Mouse (Mus musculus) adrenal gland, postnatal 36 days (tissue): ENCODE measurements around the gene Pparg. TPM values are rescaled to one million over a fixed set of nuclear protein-coding genes. Genes with fewer than 3 reads are reported as not detected.

Experiments
- DNase-seq, 2 experiments: peaks; one replicate each; pipeline ENCODE4 v3.0.0; 2021; ENCODE audit warnings: mixed read lengths in 1 of 2
- total RNA-seq, 2 experiments: library from RNA; stranded (reverse); gene quantifications; 2 replicates each; pipeline ENCODE4 v1.2.3; 2021

The Pparg gene
- total RNA-seq, 2 experiments from 2014 or later, result 50.4 to 65.3 TPM

DNA sequence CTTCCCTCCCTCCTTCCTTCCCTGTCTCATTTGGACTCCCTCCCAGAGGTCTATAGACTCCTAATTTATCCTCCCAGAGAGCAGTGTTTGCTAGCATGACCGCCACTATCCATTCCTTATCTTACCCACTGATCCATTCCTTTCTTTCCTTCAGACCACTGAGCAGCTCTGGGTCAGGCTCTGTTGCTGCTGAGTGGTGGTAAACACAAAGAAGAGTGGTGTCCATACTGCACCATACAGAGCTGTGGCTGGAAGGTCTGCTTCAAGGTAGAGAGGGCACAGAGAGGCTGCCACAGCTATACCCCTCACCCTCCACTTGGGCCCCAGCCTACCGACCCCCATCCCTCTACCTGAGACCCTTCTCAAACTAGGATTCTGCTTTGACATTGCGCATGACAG is 143.4 kb downstream of the Pparg start:
- no peak for DNase-seq

DNA sequence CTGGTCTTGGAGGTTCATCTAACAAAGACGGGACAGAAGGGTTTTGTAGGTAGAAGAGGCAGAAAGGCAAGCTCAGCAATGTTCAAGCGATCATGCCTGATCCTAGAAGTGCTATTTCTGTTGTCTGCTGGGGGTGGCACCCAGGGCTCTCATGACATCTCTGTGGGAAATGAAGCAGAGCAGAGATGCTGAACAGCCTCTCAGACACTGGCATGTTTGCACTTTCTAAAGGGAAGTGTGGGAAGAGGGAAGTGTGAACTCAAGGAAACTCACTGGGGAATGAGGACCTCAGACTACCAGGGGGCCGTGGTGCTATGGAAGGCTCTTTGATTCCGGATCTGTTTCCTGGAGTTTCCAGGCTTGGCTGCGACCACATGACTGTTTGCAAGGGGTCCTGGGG is 144.2 kb downstream of the Pparg start:
- no peak for DNase-seq

DNA sequence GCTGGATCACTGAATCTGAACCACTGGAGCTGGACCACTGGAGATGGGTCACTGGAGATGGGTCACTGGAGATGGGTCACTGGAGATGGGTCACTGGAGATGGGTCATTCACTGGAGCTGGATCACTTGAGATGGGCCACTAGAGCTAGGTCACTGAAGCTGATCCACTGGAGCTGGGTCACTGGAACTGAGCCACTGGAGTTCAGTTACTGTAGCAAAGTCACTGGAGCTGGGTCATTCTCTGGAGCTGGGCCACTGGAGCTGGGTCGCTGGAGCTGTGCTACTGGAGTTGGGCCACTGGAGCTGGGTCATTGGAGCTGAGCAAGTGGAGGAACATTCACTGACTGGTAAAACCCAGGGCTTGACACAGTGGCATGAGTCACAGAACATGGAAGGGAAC is 145.7 kb downstream of the Pparg start:
- DNase-seq, result no peak

DNA sequence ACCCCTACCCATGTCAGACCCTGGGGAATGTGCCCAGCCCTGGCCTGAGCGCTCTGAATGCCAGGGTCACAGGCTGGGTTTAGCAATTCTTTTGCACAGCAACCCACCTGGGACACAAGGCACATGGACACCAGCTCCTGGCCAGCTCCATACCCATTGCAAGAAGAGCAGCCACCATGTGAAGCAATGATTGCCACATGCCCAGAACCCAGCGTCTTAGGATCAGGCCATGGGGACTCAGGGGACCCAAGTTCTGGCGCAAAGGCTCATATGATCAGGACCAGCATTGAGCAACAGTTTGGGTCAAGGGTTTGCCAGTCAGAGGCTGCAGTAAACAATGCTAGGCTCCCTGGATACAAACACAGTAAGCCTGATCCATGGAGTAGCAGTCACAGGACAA is 150.7 kb downstream of the Pparg start:
- DNase-seq, result peak; percentile 16 to 49

DNA sequence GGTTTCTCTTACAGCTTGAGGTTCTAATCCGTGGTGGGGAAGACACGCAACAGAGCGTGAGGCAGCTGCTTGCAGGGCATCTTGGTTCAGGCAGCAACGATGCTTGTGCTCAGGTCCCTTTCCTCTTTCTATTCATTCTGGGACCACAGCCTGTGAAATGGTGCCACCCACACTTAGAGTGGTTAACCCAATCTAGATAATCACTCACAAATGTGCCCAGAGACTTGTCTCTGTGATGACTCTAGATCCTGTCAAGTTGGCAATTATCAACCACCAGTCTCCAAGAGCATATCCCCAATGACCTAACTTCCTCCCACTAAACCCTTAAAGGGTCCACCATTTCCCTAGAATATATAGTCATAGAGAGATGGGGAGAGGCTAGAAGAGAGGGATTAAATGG is 152.5 kb downstream of the Pparg start:
- no peak for DNase-seq

DNA sequence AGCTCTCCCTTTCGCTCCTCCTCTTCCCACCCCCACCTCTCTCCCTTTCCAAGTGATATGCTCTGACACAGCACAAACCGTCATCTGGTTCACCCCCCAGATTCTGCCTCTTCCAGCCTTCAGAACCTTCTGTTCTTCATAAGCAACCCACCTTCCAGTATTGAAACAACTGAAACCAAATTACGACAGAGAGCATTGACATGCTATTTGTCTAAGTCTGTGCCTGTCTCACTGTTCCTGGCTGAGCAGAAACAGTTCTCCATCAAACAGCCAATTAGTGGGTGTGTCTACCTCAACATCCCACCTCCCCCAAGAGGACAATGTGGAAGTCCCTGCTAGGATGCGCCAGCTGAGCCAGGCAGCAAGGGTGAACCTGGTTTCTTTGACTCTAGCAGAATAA is 157.2 kb downstream of the Pparg start:
- DNase-seq, result no peak

DNA sequence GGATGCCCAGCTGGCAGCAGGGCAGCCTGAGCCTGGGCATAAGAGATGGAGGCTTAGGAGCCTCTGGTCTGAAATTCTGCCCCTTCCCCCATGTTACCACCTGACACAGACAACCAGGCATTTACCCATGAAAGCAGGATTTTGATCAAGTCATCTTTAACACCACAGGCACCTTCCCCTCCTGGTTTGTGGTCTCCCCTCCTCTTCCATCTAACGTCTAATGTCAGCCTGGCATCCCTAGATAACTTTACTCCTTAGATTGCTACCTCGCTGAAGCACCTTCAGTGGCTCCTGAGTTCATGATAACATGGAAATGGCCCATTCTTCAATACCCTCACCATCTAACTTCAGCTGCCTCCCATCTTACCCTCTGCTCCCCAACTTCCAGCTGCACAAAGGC is 157.6 kb downstream of the Pparg start:
- no peak for DNase-seq

DNA sequence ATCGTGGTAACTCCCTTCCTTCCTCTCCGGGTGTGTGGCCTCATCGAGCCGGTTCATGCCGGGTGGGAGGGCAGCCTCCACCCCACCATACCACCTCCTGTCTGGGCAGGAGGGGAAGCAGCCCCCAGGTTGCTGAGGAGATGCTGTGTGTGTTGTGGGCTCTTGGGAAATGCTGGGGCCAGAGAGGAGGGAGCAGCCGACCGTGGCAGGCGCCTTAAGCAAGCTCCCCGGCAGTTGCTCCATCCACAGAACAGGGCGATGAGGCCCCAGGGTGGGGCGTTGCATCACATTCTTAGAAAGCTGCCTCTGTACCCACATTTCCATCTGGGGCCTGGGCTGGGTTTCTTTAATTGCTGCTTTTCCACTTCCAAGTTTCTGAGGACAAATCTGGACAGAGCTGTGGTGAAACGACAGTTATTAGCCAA is 158.5 kb downstream of the Pparg start:
- DNase-seq, result peak; percentile 54 to 60

DNA sequence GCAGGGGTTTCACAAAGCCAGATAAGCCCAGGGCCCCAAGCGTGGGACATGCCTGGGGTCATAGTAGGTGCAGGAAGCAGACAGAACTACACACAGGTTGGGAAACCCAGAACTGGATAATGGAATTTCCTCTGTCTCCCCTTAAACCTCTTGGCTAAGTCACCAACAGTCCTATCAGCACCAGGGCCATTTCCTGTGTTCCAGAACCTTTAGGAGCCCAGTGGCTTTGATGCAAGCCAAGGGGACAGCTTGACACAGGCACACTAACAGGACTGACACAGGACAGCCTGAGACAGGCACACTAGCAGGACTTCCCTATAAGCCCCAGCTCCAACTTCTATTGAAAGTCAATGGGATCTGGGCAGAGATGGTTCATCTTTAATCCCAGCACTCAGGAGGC is 161.2 kb downstream of the Pparg start:
- DNase-seq, result no peak

DNA sequence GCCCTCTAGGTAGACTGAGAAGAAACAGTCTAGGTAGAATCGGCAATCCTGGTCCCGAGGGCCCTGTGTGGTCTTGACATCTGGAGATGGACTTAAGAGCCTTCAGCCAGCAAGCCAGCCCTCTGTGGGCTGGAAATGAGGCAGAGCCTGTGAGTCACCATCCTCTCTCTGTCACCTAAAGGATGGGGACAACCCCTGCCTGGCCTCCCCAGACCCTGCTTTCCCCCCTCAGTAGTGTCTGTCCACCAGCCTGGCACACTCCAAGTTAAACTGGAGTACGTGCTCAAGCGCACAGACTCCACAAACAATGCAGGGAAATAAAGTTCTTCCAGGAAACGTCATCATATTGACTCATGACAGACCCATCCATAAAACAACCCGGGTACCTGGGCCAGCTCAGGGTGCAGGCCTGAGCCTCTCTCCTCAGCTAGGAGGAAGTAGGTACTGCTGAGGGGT is 162.0 kb downstream of the Pparg start:
- no peak for DNase-seq

DNA sequence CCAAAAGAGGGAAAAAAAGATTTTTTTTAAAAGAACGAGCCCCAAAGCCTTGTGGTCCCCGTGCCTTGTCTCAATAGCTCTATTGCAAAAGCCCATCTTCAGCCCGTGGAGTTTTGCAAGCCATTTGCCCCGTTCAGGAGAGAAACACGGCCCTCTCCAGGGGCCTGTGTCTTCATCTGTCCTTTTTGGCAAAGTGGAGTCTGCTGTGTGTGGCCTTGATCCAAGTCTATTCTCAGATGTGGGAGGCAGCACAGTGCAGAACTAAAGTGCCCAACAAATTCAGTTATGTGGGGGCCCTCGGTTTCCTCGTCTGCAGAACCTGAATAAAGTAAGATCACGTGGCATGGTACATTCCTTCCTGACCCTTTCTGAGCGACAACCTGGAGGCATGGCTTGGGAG is 162.4 kb downstream of the Pparg start:
- peak; percentile 28 to 58 for DNase-seq

DNA sequence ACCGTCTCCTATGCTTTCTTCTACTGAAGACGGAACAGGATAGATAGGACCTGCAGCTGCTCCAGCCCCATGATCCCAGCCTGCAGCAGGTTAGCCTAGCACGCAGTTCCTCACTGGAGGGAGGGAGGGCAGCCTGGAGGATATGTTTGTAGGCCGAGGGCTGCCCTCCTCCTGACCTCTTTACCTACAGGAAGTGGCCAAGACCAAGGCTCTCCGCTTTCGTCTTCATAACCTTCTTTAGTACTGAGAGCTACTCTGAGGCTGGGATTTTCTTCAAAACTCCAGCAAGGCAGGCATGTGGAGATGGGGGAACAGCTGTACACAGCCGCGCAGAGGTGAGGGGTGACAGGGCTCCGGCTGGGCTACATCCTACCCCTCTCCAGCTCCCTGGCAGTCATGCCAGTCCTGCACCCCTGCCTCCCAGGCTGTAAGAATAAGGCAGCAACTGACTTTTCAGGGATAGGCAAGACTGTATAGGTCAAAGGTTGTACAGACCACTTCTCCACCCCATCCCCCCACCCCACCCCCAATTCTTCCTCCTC is 163.8 kb downstream of the Pparg start:
- DNase-seq, result no peak

DNA sequence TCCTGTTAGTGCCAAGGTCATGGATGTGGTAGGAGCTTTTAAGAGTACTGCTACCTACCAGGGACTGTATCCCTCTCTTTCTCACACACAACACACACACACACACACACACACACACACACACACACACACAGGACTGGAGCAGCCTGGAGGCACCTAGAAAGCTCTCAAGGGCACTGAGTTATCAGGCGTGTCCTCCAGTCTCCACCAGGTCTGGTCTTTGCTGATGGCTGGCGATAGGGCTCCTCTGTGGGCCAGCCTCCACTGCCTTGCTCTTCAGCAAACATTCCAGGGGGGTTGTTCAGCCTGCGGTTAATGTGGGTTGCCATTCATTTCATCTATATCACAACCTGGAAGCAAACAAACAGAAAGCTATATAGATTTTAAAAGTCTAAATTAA is 166.7 kb downstream of the Pparg start:
- DNase-seq, result no peak

DNA sequence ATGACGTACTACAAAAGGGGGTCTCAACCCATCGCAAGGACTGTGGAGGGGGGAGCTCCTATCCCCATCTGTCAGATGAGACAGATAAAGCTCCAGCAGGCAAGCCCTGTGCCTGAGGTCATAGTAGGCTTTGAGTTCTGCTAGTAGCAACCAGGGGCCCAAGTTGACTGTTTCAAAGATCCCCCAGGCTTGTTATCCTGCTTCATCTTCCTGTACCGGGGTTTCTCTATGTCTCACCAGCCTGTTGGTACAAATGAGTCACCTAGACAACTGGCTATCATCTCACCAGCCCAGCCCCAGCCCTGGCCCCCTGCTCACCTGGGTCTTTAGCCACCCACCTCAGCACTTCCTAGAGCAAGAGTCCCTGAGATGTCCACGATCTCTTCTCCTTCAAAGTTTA is 167.6 kb downstream of the Pparg start:
- DNase-seq, result no peak

DNA sequence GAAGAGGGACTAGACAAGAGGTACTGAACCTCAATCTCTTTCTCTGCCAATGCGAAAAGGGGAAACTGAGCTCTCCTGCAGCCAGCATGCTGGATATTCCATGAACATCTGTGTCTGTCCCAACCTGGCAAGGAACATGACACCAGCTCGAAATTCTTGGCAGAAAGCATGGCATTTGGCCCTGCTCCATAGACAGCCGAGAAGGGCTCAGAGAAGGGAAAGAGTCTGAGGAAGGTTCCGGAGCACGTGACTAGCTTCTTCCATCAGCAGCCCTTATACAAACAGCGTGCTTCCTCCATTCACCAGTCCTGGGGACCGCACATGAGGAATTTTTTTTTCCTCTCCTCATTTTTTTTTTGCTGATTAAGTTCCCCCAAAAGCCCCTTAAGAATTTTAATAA is 173.9 kb downstream of the Pparg start:
- DNase-seq, result peak; percentile 49 to 51

DNA sequence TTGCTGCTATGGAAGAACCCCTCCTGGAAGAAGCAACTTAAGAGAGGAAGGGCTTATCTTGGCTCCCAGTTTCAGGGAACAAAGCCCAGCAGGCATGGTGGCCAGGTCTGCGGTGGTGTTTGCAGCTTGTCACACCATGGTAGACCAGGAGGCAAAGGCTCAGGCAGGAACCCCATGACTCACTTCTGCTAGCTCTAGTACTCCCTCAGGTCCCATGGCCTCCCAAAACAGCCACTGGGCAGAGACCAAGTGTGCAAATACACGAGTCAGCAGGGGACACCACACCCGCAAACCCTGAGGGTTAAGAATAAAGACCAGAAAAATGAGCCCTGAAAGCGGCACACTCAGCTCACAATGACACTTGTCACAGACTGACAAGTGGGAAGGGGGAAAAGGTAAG is 175.4 kb downstream of the Pparg start:
- no peak for DNase-seq

DNA sequence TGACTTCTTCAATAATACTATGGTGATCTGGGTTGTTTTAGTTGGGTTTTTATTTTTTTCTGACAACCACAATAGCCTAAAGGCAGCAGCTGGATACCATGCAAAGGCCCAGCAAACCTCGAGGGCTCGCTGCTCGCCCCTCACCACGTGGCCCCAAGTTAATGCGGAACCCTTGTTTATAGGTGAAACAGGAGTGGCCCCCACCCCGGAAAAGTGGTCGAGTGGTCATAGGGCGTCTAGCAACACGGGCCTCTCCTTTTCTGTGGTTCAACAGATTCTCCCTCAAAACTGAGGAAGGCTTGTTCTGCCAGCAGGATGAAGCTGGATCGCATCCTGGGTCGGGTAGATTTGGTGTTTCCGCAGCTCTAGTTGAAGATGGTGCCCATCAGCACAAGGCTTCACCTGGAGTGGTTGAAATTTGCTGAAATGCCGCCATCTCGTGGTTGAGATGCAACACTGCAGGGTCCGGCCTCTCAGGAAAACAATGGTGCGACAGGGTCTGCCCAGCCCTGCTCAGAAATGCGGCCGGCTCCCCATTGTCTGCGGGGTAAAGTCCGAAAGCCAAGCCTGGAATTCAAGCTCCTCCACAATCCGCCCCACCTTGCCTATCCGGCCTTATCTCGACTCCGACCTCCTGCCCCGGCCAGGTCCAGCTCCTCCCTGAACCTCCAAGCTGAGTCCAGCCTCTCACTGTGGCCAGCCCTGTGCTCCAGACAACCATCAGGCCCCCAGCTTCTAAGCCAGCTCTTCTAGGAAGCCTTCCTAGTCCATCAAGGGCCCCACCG is 178.1 kb downstream of the Pparg start:
- peak; percentile 77 to 80 for DNase-seq

Other genes with a start within 250 kb of the Pparg start
- 10 to 100 TPM; 14.2 to 19.5 TPM for gene Syn2, start 226.0 kb upstream of the Pparg start, total RNA-seq
- gene Gm17482, start 133.6 kb upstream of the Pparg start, total RNA-seq, result not detected
- 1 to 10 TPM; 3.9 to 7.5 TPM for gene Timp4, start 108.7 kb upstream of the Pparg start, total RNA-seq
- 10 to 100 TPM; 11.1 to 13.4 TPM for gene Tsen2, start 183.7 kb downstream of the Pparg start, total RNA-seq
- not detected for gene Mkrn2os, start 231.6 kb downstream of the Pparg start, total RNA-seq
- 10 to 100 TPM; 36.6 to 45.2 TPM for gene Mkrn2, start 241.0 kb downstream of the Pparg start, total RNA-seq